Mouse (Mus musculus) thymus, adult 2 months (tissue): Measurements from ENCODE around the gene Noxa1. TPM values are rescaled to one million over a fixed set of nuclear protein-coding genes. Genes with fewer than 3 reads are reported as not detected.

Experiments used
- DNase-seq: peaks from one replicate; pipeline ENCODE4 v3.0.0; 2021
- H3K27ac ChIP-seq: fragments of 200-500 bp; 2 replicates; pipeline ENCODE4 v1.5.1; 2012; ENCODE audit warnings: low read length, control low read depth; ENCODE audit not compliant: control insufficient read depth, insufficient read depth
- H3K27me3 ChIP-seq: fragments of 200-500 bp; 2 replicates; pipeline ENCODE4 v1.6.1; 2012; ENCODE audit warnings: mild to moderate bottlenecking, low read length, moderate library complexity, mixed read lengths; ENCODE audit not compliant: control insufficient read depth, insufficient read depth
- H3K36me3 ChIP-seq: fragments of 200-500 bp; 2 replicates; pipeline ENCODE4 v1.6.1; 2012; ENCODE audit warnings: mild to moderate bottlenecking, low read length, moderate library complexity; ENCODE audit not compliant: control insufficient read depth, insufficient read depth
- H3K4me1 ChIP-seq: fragments of 200-500 bp; replicated peaks from 2 replicates; pipeline ENCODE4 v1.6.1; 2012; ENCODE audit warnings: low read length; ENCODE audit not compliant: control insufficient read depth, insufficient read depth
- H3K4me3 ChIP-seq: fragments of 200-500 bp; 2 replicates; pipeline ENCODE4 v1.5.1; 2012; ENCODE audit warnings: mild to moderate bottlenecking, low read length, control low read depth, moderate library complexity; ENCODE audit not compliant: control insufficient read depth, insufficient read depth
- CTCF ChIP-seq: fragments of 200-500 bp; IDR thresholded peaks from 2 replicates; pipeline ENCODE4 v1.5.1; 2012; ENCODE audit warnings: mild to moderate bottlenecking, control low read depth, low read length, moderate library complexity, borderline replicate concordance; ENCODE audit not compliant: control insufficient read depth, poor library complexity, insufficient read depth; ENCODE audit errors: extremely low read depth
- POLR2A ChIP-seq: fragments of 200-500 bp; IDR thresholded peaks from 2 replicates; pipeline ENCODE4 v1.6.1; 2012; ENCODE audit warnings: mild to moderate bottlenecking, low read length, control low read depth, moderate library complexity; ENCODE audit not compliant: control insufficient read depth, poor library complexity, insufficient read depth; ENCODE audit errors: extremely low read depth
- WGBS: fragments of 180-500 bp; shearing (Covaris S2); methylation state at CpG from one replicate; pipeline ENCODE4 v1.1.7; 2018; 5-methylcytosine and 5-hydroxymethylcytosine counted together
- polyA plus RNA-seq: library from polyadenylated mRNA; depleted of rRNA; stranded (reverse); fragments of >200 nt; gene quantifications from 2 replicates; pipeline ENCODE4 v1.2.3, GENCODE M21; 2012

The Noxa1 gene
- polyA plus RNA-seq, 1 experiment = 0.44 TPM

GRCm38 (mm10) chr2:25066552-25066951 lies 28.4 kb downstream of the Noxa1 start:
- Histone ChIP-seq H3K36me3 (no peaks in the 10 kb centered on the region), H3K4me1 (no peaks in the 10 kb centered on the region), H3K27me3 (no peaks in the 10 kb centered on the region), H3K27ac (no peak overlapping the region), H3K4me3 (no peak overlapping the region)
- 92% methylated on average over 4 of the region's 4 CpGs for WGBS
- DNase-seq = no peak
- TF ChIP-seq POLR2A = no peak
- TF ChIP-seq CTCF = no peak

GRCm38 (mm10) chr2:25065537-25065936 lies 29.4 kb downstream of the Noxa1 start:
- no peak for DNase-seq
- Histone ChIP-seq H3K4me1 (no peaks in the 10 kb centered on the region), H3K27me3 (no peaks in the 10 kb centered on the region), H3K4me3 (no peak overlapping the region), H3K27ac (no peak overlapping the region), H3K36me3 (no peaks in the 10 kb centered on the region)
- TF ChIP-seq CTCF (no peak), POLR2A (no peak)

- no peak for DNase-seq
- 100% methylated on average over 1 of the region's 1 CpGs for whole genome bisulfite sequencing
These were observed 30.7 kb downstream of the Noxa1 start for GRCm38 (mm10) chr2:25064285-25064684.

GRCm38 (mm10) chr2:25063523-25063922 lies 31.4 kb downstream of the Noxa1 start:
- WGBS = 96% methylated on average over 5 of the region's 5 CpGs
- no peak overlapping the region for H3K27ac ChIP-seq
- no peaks in the 10 kb centered on the region for H3K4me1 ChIP-seq
- no peak for TF ChIP-seq POLR2A
- no peak for TF ChIP-seq CTCF
- no peaks in the 10 kb centered on the region for H3K27me3 ChIP-seq
- DNase-seq = no peak
- no peaks in the 10 kb centered on the region for H3K36me3 ChIP-seq
- no peak overlapping the region for H3K4me3 ChIP-seq

More at GRCm38 (mm10) chr2:25064285-25064684, 30.7 kb downstream of the Noxa1 start:
- no peaks in the 10 kb centered on the region for H3K27me3 ChIP-seq
- no peaks in the 10 kb centered on the region for H3K4me1 ChIP-seq
- no peaks in the 10 kb centered on the region for H3K36me3 ChIP-seq
- TF ChIP-seq POLR2A = no peak
- TF ChIP-seq CTCF = no peak
- H3K27ac ChIP-seq = no peak overlapping the region
- no peak overlapping the region for H3K4me3 ChIP-seq

- Histone ChIP-seq H3K27me3 (no peaks in the 10 kb centered on the region), H3K4me1 (peaks cover 7% of the 10 kb centered on the region), H3K4me3 (no peak overlapping the region), H3K36me3 (no peaks in the 10 kb centered on the region), H3K27ac (no peak overlapping the region)
- no peak for TF ChIP-seq CTCF
- no peak for TF ChIP-seq POLR2A
- WGBS = 94% methylated on average over 7 of the region's 7 CpGs
- DNase-seq = no peak
These were observed 36.0 kb downstream of the Noxa1 start for GRCm38 (mm10) chr2:25058926-25059325.

GRCm38 (mm10) chr2:25055409-25056155 lies 39.4 kb downstream of the Noxa1 start:
- Histone ChIP-seq H3K27ac (no peak overlapping the region), H3K4me3 (no peak overlapping the region), H3K36me3 (no peaks in the 10 kb centered on the region), H3K4me1 (peaks cover 7% of the 10 kb centered on the region), H3K27me3 (no peaks in the 10 kb centered on the region)
- DNase-seq = no peak
- 94% methylated on average over 21 of the region's 21 CpGs for WGBS
- TF ChIP-seq CTCF = no peak
- no peak for TF ChIP-seq POLR2A
